Mouse (Mus musculus) cortical plate, adult 2 months (tissue): ENCODE results near the gene Cep290. TPM values are rescaled to one million over a fixed set of nuclear protein-coding genes. Genes with fewer than 3 reads are reported as not detected.
"Not testable (repeated sequence)": the region's sequence is repeated elsewhere in the genome, so short reads cannot be mapped to it uniquely, and the experiment has no call there.

Source experiments
- H3K27ac ChIP-seq: fragments of 200-500 bp; 2 replicates; pipeline ENCODE4 v1.5.1; 2012; ENCODE audit warnings: low read length, control low read depth, inconsistent platforms; ENCODE audit not compliant: insufficient read depth
- H3K4me1 ChIP-seq: fragments of 200-500 bp; 2 replicates; pipeline ENCODE4 v1.6.1; 2011; ENCODE audit warnings: low read length; ENCODE audit not compliant: control insufficient read depth, insufficient read depth
- H3K4me3 ChIP-seq: fragments of 200-500 bp; 2 replicates; pipeline ENCODE4 v1.5.1; 2011; ENCODE audit warnings: mild to moderate bottlenecking, low read length, control low read depth; ENCODE audit not compliant: insufficient read depth
- CTCF ChIP-seq: fragments of 200-500 bp; IDR thresholded peaks from 2 replicates; pipeline ENCODE4 v1.5.1; 2011; ENCODE audit warnings: mild to moderate bottlenecking, control low read depth, low read length; ENCODE audit not compliant: insufficient read depth; ENCODE audit errors: extremely low read depth
- POLR2A ChIP-seq: fragments of 200-500 bp; IDR thresholded peaks from 2 replicates; pipeline ENCODE4 v1.6.1; 2011; ENCODE audit warnings: mild to moderate bottlenecking, low read length, control low read depth; ENCODE audit not compliant: insufficient read depth; ENCODE audit errors: extremely low read depth
- polyA plus RNA-seq: library from polyadenylated mRNA; depleted of rRNA; stranded (reverse); fragments of >200 nt; gene quantifications from 2 replicates; pipeline ENCODE4 v1.2.3, GENCODE M21; 2012

Cep290 gene
- polyA plus RNA-seq, 1 experiment = 7.8 TPM

- Histone ChIP-seq H3K27ac (no peak overlapping the region), H3K4me1 (no peaks in the 10 kb centered on the region), H3K4me3 (no peak overlapping the region)
- TF ChIP-seq POLR2A (no peak), CTCF (no peak)
Observed at GRCm38 (mm10) chr10:100522330-100522729, 35.0 kb downstream of the Cep290 start.

- Histone ChIP-seq H3K4me1 (no peaks in the 10 kb centered on the region), H3K4me3 (no peak overlapping the region), H3K27ac (no peak overlapping the region)
- TF ChIP-seq CTCF (no peak), POLR2A (no peak)
Observed at GRCm38 (mm10) chr10:100524499-100525390, 37.4 kb downstream of the Cep290 start.

GRCm38 (mm10) chr10:100556566-100557175 lies 69.3 kb downstream of the Cep290 start:
- H3K27ac ChIP-seq = no peak overlapping the region
- TF ChIP-seq POLR2A (no peak), CTCF (no peak)
- no peaks in the 10 kb centered on the region for H3K4me1 ChIP-seq
- no peak overlapping the region for H3K4me3 ChIP-seq

- H3K27ac ChIP-seq, H3K4me3 ChIP-seq, H3K4me1 ChIP-seq: not testable (repeated sequence)
Observed at GRCm38 (mm10) chr10:100560194-100560883, 73.0 kb downstream of the Cep290 start.

GRCm38 (mm10) chr10:100564112-100564511 lies 76.8 kb downstream of the Cep290 start:
- H3K4me3 ChIP-seq = no peak overlapping the region
- H3K27ac ChIP-seq = no peak overlapping the region
- TF ChIP-seq POLR2A (no peak), CTCF (no peak)
- peaks cover 2% of the 10 kb centered on the region for H3K4me1 ChIP-seq

GRCm38 (mm10) chr10:100571707-100572106 lies 84.3 kb downstream of the Cep290 start:
- Histone ChIP-seq H3K4me3 (no peak overlapping the region), H3K4me1 (no peaks in the 10 kb centered on the region; the same call in 1 of the 2 replicates), H3K27ac (no peak overlapping the region)
- TF ChIP-seq POLR2A = no peak
- TF ChIP-seq CTCF = no peak

- Histone ChIP-seq H3K4me1 (no peaks in the 10 kb centered on the region; the same call in 1 of the 2 replicates), H3K27ac (no peak overlapping the region), H3K4me3 (no peak overlapping the region)
- TF ChIP-seq CTCF (no peak), POLR2A (no peak)
Observed at GRCm38 (mm10) chr10:100574505-100575149, 87.3 kb downstream of the Cep290 start.

GRCm38 (mm10) chr10:100575294-100575693 lies 87.9 kb downstream of the Cep290 start:
- H3K4me3 ChIP-seq = no peak overlapping the region
- TF ChIP-seq CTCF (no peak), POLR2A (no peak)
- H3K27ac ChIP-seq = no peak overlapping the region
- H3K4me1 ChIP-seq = no peaks in the 10 kb centered on the region; the same call in 1 of the 2 replicates

- Histone ChIP-seq H3K4me1 (peaks cover 3% of the 10 kb centered on the region), H3K27ac (no peak overlapping the region), H3K4me3 (no peak overlapping the region)
- TF ChIP-seq POLR2A (no peak), CTCF (no peak)
Observed at GRCm38 (mm10) chr10:100584178-100584577, 96.8 kb downstream of the Cep290 start.
